Mouse (Mus musculus) liver, postnatal 0 days (tissue): ENCODE data around the gene Hmcn1.

Source experiments
- CTCF ChIP-seq: sonication (generic); IDR thresholded peaks from 2 replicates; pipeline ENCODE4 v1.5.1; 2016; ENCODE audit warnings: antibody characterized with exemption, low read depth
- EP300 ChIP-seq: IDR thresholded peaks from 2 replicates; pipeline ENCODE4 v1.6.1; 2016; ENCODE audit warnings: antibody characterized with exemption, low read depth, mild to moderate bottlenecking

DNA sequence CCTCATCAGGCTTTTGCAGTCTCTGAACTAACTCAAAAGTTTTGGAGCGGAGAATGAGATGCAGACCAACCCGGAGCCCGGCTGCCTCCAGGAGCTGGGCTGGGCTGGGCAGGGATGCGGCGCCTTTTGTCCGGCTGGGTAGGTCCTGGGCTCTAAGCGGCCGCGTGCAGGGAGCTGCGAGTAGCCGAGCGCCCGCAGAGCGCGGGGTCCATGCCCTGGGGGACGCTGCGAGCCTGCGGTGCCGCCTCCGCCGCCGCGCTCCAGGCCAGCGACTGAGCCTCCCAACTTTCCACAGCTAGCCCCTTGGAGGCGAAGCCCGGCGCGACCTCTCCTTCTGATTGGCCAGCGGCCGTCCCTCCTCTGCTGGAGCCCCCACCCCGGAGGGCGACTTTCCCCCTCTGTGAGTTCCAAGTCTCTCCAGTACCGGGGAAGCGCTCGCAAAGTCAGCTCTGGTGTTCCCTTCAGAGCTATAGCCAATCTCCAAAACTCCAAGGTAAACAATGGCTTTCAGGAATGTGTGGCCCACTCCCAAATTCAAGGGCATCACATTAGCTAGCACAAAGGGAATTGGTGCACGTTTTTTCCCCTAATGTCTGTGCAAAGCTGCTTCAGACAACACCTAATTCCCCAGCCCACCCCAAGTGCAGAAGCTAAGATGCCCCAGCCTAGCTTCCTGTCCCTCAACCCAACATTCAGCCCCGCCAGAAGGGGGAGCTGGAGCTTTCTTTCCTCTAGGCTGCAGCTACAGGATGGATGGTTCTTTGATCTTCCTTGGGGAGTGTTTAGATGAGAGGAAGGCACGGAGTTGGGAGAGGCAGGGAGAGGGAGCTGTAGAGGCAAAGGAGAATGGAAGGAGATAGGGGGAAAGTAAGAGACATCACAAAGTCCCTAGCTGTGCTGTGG, at the start of gene Hmcn1:
- no peak for TF ChIP-seq EP300
- peak; percentile 62 for TF ChIP-seq CTCF
